Mouse (Mus musculus) embryo, embryonic 11.5 days (tissue): ENCODE measurements around the gene Klf7.
"Not testable (repeated sequence)": the region's sequence is repeated elsewhere in the genome, so short reads cannot be mapped to it uniquely, and the experiment has no call there.

Source experiments
- DNase-seq: peaks from one replicate; pipeline ENCODE4 v3.0.0-alpha.2; 2012; ENCODE audit warnings: low read depth, low spot score

Klf7 gene

GRCm38 (mm10) chr1:64121559-64122465 is at the start of gene Klf7:
Klf7 (minus strand) TSS chr1:64122282.
- DNase-seq: peak; percentile 97

GRCm38 (mm10) chr1:64164526-64165062 is 42.5 kb upstream of the Klf7 start:
- DNase-seq: no peak

GRCm38 (mm10) chr1:64158766-64159165 is 36.7 kb upstream of the Klf7 start:
- peak; percentile 57 for DNase-seq

GRCm38 (mm10) chr1:64149185-64149584 is 27.1 kb upstream of the Klf7 start:
- DNase-seq: no peak

GRCm38 (mm10) chr1:64142691-64143445 is 20.8 kb upstream of the Klf7 start:
- no peak for DNase-seq

GRCm38 (mm10) chr1:64134439-64134838 is 12.4 kb upstream of the Klf7 start:
- DNase-seq: no peak

DNA sequence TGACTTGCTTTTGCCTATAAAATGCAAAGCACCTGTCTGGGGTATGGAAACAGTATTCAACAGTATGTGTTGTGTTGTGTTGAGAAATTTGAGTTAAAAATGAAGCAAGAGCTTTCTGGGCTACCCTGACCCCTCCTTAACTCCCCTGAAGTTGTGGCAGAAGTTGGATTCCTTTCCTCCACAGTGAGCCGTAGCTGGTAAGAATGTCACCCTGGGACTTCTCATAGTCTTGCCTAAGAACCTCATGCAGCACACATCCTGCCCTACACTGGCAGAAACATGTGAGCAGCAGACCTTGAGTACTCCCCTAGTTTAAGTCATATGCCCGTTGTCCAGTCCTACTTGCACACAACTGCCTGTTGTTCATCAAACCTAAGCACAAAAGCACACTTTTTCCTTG is 4.7 kb upstream of the Klf7 start:
- DNase-seq: no peak

GRCm38 (mm10) chr1:64122466-64122830 is 366 bp upstream of the Klf7 start:
- DNase-seq: no peak

DNA sequence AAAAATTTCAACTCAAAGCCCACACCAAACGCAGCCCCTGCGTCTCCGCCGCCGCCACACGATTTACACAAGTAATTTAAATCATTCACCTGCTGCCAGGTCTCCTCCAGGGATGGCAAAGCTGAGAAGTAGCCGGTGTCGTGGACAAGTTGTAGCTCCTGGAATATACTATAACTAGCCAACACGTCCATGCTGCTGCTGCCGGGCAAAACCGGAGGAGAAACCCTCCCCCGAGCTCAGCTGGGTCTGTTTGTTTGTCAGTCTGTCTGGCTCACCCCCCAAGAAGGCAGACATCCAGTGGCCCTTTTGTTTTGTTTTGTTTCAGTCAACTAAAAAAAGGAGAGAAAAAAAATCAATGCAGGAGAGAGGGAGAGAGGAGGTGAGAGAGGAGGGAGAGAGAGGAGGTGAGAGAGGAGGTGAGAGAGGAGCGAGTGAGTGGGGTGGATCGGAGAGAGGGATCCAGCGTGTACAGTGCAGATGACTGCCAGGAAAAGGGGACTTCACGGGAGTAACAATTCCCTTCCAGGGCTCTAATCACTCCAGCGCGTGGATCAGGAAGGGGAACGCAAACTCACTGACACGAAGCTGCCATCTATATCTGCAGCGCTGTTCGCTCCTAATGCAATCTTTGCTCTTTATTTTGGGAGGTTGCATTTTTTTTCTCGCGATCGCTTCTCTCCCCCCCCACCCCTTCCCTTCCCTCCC is 1.1 kb downstream of the Klf7 start:
- no peak for DNase-seq

GRCm38 (mm10) chr1:64120421-64120810 is 1.7 kb downstream of the Klf7 start:
- no peak for DNase-seq

DNA sequence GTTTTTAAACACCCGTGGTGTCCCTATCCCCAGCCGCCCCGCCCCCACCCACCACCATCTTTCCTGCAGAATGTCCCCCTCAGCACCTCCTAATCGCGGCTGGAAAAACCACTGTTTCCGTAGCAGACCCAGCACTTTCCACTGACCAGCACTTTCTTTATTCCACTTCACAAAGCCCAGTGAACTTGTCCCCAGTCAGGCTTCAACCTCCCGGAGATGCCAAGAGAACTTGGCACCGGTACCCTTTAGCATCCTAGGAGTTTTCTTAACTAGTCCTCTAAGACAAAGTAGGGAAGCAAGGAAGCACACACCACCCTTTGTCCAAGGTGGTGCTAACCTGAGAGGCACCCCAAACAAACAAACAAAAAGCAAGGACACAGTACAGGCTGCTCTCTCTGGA is 2.2 kb downstream of the Klf7 start:
- DNase-seq: no peak

DNA sequence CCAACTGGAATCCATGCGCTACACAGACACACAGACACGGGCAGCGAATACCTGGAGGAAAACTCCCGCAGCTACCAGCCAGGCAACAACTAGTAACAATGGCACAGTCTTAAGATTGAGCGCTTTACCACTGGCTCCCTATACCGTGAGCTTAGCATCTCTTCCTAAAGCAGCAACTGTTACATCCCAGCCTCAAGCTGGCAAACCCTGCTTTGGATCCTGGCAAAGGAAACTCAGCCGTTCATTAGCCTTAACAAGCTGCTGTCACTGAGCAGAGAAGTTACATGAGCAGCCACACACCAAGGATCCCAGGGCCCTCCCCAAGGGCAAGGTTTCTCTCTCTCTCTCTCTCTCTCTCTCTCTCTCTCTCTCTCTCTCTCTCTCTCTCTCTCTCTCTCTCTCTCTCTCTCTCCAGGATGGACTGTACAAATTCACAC is 2.7 kb downstream of the Klf7 start:
- DNase-seq: no peak

DNA sequence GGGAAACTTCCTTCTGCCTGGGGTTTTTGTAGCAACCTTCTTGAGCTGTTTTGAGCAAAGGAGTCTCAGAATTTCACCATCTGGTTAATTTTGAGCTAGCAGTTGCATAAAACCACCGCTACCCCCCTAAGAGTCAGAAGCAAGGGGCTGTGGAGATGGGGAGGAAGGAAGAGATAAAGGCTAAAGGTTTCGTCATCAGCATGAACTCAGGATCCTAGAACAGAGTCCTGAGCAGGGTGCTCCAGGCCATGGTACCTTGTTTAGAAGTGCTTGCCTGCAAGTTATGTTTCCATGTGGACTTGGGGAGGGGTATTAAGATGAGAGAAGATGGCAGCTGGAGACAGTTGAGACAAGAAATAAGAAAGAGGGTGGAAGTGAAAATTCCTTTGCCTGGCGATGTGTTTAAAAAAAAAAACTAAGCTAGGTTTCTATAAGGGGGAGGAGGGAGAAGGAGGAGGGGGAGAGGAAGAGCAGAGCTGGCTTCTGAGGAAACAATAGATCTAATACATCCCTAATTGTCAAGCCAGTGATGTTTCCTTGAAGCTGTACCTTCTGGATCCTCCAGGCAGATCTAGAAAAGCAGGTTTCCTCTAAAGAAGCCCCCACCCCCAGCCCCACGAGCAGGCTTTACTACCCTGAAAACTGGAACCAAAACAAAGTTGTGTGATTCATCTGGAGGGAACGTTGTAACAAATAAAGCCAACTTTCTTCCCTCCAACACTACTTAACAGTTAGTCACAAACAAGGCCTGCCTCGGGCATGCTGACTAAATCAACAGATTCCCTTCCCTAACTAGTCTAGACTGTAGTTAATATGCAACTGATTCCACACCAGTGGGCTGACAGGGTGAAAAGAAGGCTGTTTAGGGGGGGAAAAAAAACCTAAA is 3.6 kb downstream of the Klf7 start:
- DNase-seq: no peak

- DNase-seq: no peak
Measured at GRCm38 (mm10) chr1:64117478-64118284, 4.4 kb downstream of the Klf7 start.

DNA sequence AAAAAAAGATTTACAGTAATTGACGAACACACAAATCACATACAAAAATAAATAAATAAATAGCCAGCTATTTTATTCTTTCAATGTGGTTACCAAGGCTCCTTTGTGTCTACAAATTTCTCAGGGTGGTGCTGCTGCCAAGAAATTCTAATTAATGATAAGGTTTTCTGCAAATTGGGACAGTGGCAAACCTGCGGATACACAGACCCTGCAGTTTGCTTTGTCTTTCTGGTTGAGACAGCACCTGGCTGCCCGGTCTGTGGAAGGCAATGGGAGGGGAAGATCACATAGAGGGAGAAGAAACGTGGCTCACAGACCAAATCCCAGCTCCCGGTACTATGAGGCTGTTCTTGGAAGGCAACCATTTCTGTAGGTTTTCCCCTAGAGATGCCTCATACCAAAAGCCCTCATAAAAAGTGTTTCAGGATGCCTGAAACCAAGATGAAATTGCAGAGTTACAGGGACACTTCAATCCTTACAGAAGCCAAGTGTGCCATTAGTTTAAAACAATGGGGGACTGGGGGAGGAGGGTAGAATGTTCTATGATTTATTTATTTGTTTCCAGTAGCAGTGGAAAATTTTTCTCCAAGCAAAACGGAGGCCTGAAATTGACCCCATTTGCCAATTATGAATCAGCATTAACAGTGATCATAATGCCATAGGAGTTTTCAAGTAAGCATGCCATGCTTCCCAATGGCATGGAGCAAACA is 5.2 kb downstream of the Klf7 start:
- DNase-seq: no peak

DNA sequence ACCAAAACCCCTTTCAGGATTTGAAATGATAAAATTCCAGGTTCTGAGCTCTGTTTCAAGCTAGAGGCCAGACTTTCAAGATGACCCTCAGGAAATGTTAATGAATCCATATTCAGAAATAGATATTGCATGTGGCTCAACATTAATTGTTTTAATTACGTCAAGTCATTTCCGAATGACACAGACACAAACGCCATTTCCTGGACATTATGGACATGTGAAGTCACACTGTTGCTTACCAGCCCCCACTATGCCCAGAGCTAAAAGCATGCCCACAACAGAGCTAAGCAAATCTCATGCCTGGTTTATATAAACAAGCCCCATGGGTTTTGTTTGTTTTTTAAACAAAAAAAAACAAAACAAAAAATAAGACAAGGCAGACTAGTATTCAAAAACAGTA is 7.5 kb downstream of the Klf7 start:
- DNase-seq: no peak

DNA sequence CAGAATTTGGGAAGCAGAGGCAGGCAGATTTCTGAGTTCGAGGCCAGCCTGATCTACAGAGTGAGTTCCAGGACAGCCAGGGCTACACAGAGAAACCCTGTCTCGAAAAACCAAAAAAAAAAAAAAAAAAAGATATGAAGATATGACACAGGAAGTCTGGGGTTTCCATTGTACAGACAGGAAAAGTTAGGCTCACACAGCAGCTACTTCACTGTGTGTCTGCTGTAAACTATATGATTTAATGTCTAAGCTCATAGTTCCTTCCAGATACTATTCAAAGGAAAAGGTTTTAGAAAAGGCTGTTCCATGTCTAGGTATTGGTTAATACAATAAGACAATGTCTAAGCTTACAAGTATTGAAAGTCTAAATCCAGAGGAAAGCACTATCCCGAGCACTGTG is 13.4 kb downstream of the Klf7 start:
- not testable (repeated sequence) for DNase-seq

DNA sequence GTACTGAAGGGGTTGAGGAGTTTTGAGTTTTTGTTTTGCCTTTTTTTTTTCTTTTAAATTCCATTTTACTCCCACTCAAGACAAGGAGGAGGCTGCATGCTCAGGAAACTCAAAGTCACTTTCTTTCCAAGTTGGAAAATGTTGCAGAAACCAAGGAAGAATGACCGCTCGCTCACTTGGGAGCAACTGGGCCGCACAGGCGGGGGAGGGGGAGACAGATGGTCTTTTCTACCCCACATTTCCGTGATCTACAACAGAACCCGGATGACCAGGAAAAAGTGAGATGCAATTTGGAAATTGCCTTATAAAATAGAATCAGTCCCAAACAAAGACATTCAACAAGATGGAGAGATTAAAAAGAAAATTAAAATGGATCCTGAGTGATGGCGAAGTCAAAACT is 14.6 kb downstream of the Klf7 start:
- no peak for DNase-seq

GRCm38 (mm10) chr1:64106127-64106526 is 16.0 kb downstream of the Klf7 start:
- no peak for DNase-seq
